Mouse (Mus musculus) lung, adult 2 months (tissue): ENCODE results near the gene Zswim3.

Experiments used
- CTCF ChIP-seq: fragments of 200-500 bp; IDR thresholded peaks from 2 replicates; pipeline ENCODE4 v1.5.1; 2011; ENCODE audit warnings: mild to moderate bottlenecking, low read length, control low read depth; ENCODE audit not compliant: insufficient read depth
- POLR2A ChIP-seq: fragments of 200-500 bp; IDR thresholded peaks from 2 replicates; pipeline ENCODE4 v1.6.1; 2011; ENCODE audit warnings: low read depth, mild to moderate bottlenecking, control low read depth, low read length, borderline replicate concordance; ENCODE audit errors: extremely low read depth

GRCm38 (mm10) chr2:164804533-164805331 is at the start of gene Zswim3, which contains the start of gene Acot8:
- TF ChIP-seq CTCF (no peak), POLR2A (peak; percentile 88)
